Mouse (Mus musculus) embryonic fibroblast, embryonic 13.5 days (primary cell): ENCODE measurements at regions not wholly inside any gene's neighbourhood (a gene's known extent, or its start where the extent isn't known, plus 50 kb on each side); places are given as distances from the start of the nearest gene placed in this dataset.

Experiments used
- CTCF ChIP-seq: IDR thresholded peaks from 2 replicates; pipeline ENCODE4 v1.5.1; 2011; ENCODE audit warnings: mild to moderate bottlenecking, control low read depth, low read length, moderate library complexity, borderline replicate concordance; ENCODE audit not compliant: insufficient read depth
- POLR2A ChIP-seq: IDR thresholded peaks from 2 replicates; pipeline ENCODE4 v1.6.1; 2011; ENCODE audit warnings: low read depth, mild to moderate bottlenecking, control low read depth, low read length, moderate library complexity

GRCm38 (mm10) chr9:11378046-11378445 is 473.5 kb upstream of the Cntn5 start:
- no peak for TF ChIP-seq CTCF
- TF ChIP-seq POLR2A = no peak
